ENCODE assay signal across 8 mouse cellular contexts in genomic region chr5:45449831-45450716, GRCm38 (mm10). TPM values are rescaled to one million over a fixed set of nuclear protein-coding genes. Genes with fewer than 3 reads are reported as not detected.
DNase-seq lines count a peak whose midpoint lies in the region; ATAC-seq lines count a peak whose summit lies in the region.

Qdpr (minus strand) TSS chr5:45450236.

- ATAC-seq in megakaryocyte progenitor cell, adult 5-6 weeks (replicated peaks; ENCODE audit: poor library complexity): peak; percentile 85

- peak; percentile 100 for DNase-seq in adipocyte (ENCODE audit: low spot score)
- DNase-seq in embryo, embryonic 10 days (ENCODE audit: low spot score): peak; percentile 100
- DNase-seq in gastrocnemius, postnatal 10 days: peak; percentile 95
- DNase-seq in induced T-regulatory cell, adult 2 months (ENCODE audit: low read depth): peak; percentile 99
- DNase-seq in left cerebral cortex, adult 9 months (ENCODE audit: low spot score in 2 of 2): peak; percentile 97
- peak; percentile 93 for DNase-seq in right cerebral cortex, postnatal 14 days
- DNase-seq in urinary bladder, postnatal 36 days (ENCODE audit: low spot score in 2 of 2): peak; percentile 88 to 95

RNA-seq across cellular contexts. Expression of gene Qdpr, which starts in this region (rescaled TPM):
- total RNA-seq in gastrocnemius, postnatal 10 days (2021): 100 to 1,000 TPM; 106 to 125 TPM
- 121 and 133 TPM in 2 replicates for total RNA-seq in megakaryocyte progenitor cell, adult 5-6 weeks (2015)
- total RNA-seq in megakaryocyte progenitor cell, adult 5-6 weeks (2017): 39.5 and 52.2 TPM in 2 replicates

Comparison
In these comparisons a context has a peak if more than half of its experiments do, and no peak if none do; other contexts are left out.
1. Peak in every context shown above with its lines: DNase-seq and ATAC-seq.